Mouse (Mus musculus): ENCODE results near the gene Pcsk7. TPM values are rescaled to one million over a fixed set of nuclear protein-coding genes. Genes with fewer than 3 reads are reported as not detected.

The Pcsk7 gene
- total RNA-seq, 2 experiments from 2014 or later = 9.3 to 12.3 TPM

DNA sequence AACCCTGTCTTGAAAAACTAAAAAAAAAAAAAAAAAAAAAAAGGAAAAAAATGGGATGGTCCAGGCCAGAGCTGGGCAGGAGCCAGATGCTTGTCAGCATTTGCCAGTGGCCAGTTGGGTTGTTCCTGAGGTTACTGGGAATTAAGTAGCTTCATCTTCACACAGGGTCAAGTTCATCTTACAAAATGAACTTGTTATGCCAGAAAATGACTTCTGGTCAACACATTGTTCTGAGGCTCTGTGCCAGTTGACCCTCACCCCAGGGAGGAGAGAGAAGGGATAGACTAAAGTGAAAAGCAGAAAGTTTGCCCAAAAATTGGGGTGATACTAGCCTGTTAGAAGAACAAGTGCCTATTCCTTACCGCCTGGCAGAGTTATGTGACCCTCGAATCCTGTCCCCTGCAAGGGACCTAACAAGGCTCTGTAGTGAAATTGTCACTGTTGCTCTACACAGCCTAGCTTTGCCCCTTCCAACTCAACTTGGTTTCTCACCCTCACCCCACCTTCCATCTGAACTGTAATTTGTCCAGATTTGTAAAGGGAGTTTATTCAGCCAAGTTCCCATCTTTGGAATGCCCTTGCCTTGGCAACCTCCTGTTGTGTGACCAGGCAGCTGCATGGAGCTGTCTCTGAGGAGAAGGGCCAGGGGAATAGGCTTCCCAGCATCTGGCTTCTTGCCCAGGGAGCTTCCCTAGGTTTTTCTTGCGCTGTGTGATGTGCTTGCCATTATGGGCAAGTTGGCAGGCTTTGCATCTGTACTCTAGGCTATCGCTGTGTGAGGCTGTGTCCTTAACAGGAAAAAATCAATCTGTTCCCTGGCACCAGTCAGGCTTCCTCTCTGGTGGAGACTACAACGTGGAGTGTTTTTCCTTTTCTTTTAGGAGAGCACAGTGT, 11.0 kb downstream of the Pcsk7 start:
- 0 out of 2 replicates have a peak overlapping the region, but pooled peaks have one; percentile 13 for H3K4me3 ChIP-seq
- DNase-seq = peak; percentile 71
- intact Hi-C loops (cut with DNase I) = no loop called here
- no peak for TF ChIP-seq CTCF (IDR thresholded peaks at IDR 0.05)
- H3K27ac ChIP-seq = peak overlapping the region; percentile 72

DNA sequence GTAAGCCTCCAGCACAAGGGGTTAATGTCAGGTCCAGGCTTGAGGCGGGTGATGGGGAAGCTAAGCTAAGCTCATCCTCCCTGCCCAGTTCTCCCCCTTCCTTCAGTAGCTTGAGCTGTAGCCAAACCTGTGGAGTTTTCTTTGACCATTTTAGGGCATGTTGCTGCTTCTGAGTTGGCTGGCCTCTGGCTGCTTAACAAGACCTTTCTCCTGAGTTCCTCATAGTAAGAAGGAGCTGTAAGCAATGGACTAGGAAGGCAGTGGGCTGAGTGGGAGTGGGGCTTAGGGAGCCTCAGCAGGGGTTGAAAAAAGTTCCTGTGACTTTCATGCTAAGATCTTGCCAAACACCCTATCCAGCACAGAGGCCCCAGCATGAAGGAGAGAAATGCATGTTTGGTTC, 13.6 kb downstream of the Pcsk7 start:
- DNase-seq = no peak
- Histone ChIP-seq H3K4me3 (no peak overlapping the region), H3K27ac (peak overlapping the region; percentile 72)
- intact Hi-C loops (cut with DNase I) = no loop called here
- TF ChIP-seq CTCF (IDR thresholded peaks at IDR 0.05) = no peak

DNA sequence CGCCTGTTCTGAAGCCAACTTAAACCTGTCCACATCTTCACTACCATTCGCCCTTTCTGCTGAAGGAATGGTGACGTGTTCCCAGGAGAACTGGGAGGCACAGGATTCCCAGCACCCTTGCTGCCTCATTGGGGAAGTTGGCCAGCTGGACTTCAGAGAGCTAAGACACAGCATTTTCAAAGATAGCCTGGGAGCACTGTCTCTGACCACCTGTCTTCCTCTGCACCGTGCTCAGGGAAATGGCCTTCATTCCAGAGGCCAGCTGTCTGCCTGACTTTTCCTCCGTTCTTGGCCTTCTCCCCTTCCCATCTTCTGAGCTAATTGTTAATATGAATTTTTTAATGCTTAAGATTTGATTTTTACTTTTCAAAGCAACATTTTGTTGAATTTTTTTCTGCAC, 23.0 kb downstream of the Pcsk7 start:
- intact Hi-C loops (cut with DNase I) = no loop called here
- DNase-seq = no peak
- TF ChIP-seq CTCF (IDR thresholded peaks at IDR 0.05) = no peak
- H3K27ac ChIP-seq = peak overlapping the region; percentile 46
- no peak overlapping the region for H3K4me3 ChIP-seq

DNA sequence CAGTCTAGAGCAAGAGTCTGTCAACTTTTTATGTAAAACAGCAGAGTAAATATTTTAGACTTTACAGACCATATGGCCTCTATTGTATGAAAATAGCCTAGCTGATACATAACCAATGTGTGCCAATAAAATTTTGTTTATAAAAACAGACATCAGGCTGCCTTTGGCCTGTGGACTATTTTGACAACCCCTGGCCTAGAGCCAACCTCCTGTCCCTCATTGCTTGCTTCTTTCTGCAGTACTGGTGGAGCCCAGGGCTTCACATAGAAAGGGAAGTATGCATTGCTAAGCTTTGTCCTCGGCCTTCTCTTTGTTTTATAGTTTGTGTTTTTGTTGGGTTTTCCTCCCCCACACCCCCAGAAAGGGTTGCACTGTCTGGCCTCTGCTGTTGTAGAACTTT, 25.7 kb downstream of the Pcsk7 start:
- Histone ChIP-seq H3K4me3 (peak overlapping the region; percentile 43; the same call in 1 of the 2 replicates), H3K27ac (peak overlapping the region; percentile 72)
- intact Hi-C loops (cut with DNase I) = no loop called here
- DNase-seq = no peak
- TF ChIP-seq CTCF (IDR thresholded peaks at IDR 0.05) = no peak

DNA sequence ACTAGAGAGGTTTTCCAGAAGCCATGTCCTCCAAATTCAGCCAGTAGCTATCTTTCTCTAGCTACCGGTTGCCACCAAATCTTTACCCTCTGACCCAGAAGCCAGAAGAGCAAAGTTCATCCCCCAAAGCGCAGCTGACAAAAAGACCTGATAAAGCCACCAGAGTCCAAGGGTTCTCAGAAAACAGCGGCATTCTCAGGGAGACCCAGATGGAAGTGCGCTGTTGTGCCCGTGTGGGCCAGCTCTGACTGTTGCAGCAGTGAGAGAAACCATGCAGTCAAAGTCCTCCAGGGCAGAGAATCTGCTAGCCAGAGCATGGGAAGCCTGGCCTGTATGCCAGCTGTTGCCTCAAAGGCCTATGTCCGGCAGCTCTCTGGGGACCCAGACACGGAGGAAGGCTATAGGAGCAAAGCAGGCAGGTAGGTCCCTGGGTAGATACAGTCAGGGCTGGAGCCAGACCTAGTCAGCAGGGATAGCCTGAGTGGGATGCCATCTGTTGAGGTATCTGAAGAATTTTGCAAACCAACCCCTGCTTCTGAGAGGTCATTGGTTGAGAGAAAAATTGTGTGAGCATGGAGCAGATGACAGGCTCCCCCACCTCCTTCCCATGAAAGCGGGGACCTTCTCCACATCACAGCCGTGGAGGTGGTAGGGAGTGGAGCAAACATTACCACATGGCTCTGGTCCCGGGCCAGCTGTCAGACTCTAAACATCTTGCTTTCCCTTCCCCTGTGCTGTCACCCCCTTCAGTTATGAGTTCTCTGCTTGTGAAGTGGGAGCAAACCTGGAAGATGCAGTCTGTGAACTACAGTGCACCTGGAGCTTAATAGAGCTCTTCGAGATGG, 26.5 kb downstream of the Pcsk7 start:
- peak overlapping the region; percentile 43 for H3K4me3 ChIP-seq
- DNase-seq = no peak
- peak overlapping the region; percentile 72 for H3K27ac ChIP-seq
- TF ChIP-seq CTCF (IDR thresholded peaks at IDR 0.05) = no peak
- intact Hi-C loops (cut with DNase I) = no loop called here

DNA sequence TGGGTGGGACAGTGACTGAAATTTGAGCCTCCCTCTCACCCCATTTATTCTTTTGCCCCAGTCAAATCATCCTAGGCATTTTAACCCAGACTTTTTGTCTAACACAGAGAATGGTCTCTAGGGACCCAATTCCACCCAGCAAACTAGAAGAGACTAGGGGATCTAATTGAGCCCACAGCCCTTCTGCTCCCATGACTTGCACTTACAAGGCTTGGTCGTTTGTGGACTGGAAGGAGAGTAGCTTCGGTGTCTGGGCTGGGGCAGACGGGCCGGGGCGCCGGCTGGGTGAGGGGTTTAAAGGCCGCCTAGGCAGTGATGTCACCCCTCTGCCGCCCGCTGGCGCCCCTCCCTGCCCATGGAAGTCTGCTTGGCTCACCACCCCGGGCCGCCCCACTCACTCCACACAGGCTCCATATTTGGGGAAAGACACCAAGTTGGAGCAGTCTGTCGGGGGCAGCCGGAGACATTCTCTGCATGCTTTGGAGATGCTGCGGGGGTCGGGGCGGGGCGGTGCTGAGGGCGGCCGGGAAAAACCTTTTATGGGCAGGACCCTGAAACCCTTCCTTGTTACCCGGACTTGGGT, 29.4 kb downstream of the Pcsk7 start, which contains the start of gene Tagln:
Tagln (minus strand) TSS at position 431 of the 583 bp plus-strand sequence.
- H3K27ac ChIP-seq = peak within 1 kb of the TSS; percentile 77
- H3K4me3 ChIP-seq = peak within 1 kb of the TSS; percentile 48
- TF ChIP-seq CTCF (IDR thresholded peaks at IDR 0.05) = no peak
- peak; percentile 53 for DNase-seq
- intact Hi-C loops (cut with DNase I) = loop anchor here (2.0 kb wide), 1 partner anchor 23 kb away; no protein-coding TSS in a partner anchor

DNA sequence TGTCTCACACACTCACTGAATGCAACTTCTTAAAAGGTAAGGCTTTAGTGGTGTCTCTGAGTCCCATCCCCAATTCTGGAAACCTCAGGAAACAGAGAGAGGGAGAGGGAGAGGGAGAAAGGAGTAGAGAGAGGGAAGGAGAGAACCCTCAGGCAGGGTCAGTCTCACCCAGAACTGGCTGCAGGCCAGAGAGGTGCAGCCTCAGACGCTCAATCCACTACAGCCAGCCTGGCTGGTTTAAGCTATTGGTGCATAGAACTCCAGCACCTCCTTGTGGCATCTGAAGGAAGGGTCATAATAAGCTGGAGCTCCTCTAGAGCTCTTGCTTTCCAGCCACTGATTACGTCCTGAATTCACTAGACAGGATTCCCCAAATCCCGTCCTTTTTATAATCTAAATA, 30.6 kb downstream of the Pcsk7 start:
- Histone ChIP-seq H3K27ac (peak overlapping the region; percentile 77), H3K4me3 (no peak overlapping the region)
- intact Hi-C loops (cut with DNase I) = loop anchor here (2.0 kb wide), 1 partner anchor 24 kb away; no protein-coding TSS in a partner anchor
- peak; percentile 84 for TF ChIP-seq CTCF (IDR thresholded peaks at IDR 0.05)
- peak; percentile 78 for DNase-seq

DNA sequence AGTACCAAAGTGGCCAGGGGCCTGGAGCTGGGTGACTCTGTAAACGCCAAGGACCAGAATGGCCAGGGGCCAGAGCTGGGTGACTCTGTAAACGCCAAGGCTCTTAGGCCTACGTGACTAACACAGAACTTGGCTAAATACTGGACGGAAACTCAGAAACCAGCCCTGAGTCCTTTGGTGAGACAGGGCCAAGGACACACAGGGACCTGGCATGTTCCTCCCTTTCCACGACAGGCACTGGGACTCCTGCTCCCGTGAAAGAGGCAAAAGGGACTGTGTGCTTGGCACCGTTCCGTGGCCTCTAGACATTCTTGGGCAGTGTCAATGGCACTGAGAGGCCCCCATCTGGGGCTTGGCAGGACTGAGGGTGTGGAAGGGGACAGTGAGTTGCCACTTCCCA, 31.8 kb downstream of the Pcsk7 start:
- no peak for TF ChIP-seq CTCF (IDR thresholded peaks at IDR 0.05)
- Histone ChIP-seq H3K4me3 (no peak overlapping the region), H3K27ac (no peak overlapping the region)
- DNase-seq = peak; percentile 53
- intact Hi-C loops (cut with DNase I) = no loop called here

DNA sequence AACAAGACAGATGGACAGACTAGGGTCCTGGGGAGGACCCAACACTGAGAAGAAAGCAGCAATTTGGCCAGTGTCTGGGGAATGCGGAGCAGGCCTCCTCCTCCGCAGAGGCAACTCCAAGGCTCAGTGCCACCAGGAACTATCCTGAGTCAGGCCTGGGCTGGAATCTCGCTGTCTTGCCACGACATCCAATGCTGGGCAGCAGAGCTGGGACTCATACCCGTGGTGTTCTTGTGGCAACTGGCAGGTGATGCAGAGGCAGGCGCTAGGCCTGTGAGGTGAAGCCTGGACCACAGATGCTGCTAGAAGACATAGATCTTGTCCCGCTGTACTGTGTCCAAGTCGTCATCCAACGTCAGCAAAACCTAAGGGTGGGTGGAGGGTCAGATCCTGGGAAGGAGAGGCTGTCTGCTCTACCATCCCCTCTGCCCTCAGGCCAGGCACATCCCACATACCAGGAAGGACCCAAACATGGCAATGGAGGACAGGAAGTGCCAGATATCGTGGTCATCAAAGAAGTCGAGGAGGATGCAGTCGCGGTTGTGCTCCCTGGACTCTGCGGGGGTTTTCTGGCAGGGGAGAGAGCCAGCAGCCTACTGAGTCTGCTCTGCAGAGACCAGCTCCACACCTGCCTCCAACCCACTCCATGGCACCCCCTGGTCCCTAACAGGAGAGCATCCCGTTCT, 32.8 kb downstream of the Pcsk7 start:
- intact Hi-C loops (cut with DNase I) = no loop called here
- Histone ChIP-seq H3K4me3 (no peak overlapping the region), H3K27ac (no peak overlapping the region)
- no peak for DNase-seq
- no peak for TF ChIP-seq CTCF (IDR thresholded peaks at IDR 0.05)

DNA sequence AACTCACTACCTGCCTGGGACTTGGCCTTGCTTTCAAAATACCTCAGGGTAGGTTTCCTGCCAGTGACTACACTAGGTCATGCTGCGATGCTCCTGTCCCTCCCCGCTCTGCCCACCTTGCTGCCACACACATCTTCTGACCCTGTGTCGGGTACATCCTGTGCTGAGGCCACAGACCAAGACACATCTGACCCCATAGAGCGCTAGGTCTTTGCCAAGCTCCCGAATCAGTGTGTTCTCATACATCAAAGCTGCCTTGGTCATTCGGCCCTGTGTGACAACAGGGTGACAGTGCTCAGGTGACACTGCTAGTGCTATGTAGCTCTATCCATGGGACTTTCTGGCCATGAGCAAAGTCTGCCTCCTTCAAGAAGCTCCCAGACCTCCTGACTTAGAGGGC, 33.5 kb downstream of the Pcsk7 start:
- Histone ChIP-seq H3K27ac (no peak overlapping the region), H3K4me3 (no peak overlapping the region)
- intact Hi-C loops (cut with DNase I) = no loop called here
- DNase-seq = no peak
- TF ChIP-seq CTCF (IDR thresholded peaks at IDR 0.05) = no peak

DNA sequence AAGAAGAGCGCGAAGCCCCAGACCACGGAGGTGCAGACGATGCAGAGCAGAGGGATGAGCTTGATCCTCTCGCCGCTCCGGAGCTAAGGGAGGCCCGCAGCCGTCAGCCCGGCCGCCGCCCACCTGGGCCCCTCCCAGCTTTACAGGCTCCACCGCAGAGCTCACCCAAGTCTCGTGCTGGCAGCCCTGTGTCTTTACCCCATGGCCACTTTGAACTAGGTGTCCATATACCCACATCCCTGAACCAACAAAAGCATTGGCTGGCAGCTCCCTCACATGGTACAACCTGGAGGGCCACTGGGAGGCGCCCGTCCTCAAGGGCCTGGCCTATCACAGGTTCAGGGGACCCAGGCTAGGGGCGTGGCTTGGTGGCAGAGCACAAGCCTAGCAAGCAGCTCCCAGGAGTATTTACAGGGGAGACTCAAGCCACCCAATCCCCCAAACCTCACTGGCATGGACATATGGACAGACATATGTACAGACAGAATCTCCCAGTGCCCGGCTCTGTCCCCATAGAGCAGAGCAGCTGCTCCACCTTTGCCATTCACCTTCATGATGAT, 35.1 kb downstream of the Pcsk7 start:
- Histone ChIP-seq H3K27ac (no peak overlapping the region), H3K4me3 (no peak overlapping the region)
- DNase-seq = no peak
- intact Hi-C loops (cut with DNase I) = no loop called here
- no peak for TF ChIP-seq CTCF (IDR thresholded peaks at IDR 0.05)

DNA sequence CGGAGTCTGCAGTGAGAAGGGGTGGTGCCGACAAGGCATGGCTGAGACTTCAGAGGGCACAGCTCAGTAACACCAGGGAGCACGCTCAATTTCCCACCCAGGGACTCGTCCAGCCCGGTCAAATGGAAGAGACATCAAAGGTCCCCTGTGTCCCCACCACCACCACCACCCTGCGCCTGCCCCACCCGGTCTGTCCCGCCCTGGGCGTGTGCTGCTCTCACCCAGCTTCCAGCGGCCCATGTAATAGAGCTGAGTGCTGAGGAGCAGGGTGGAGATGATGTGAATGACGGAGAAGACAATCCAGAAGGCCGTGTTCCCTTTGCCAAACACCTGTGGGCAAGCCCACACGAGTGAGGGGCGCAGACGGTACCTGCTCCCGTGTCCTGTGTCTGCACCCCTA, 36.2 kb downstream of the Pcsk7 start:
- no peak for DNase-seq
- Histone ChIP-seq H3K4me3 (no peak overlapping the region), H3K27ac (no peak overlapping the region)
- intact Hi-C loops (cut with DNase I) = no loop called here
- no peak for TF ChIP-seq CTCF (IDR thresholded peaks at IDR 0.05)

Data from gastrocnemius, adult 2 months (tissue).